Mouse (Mus musculus) NIH3T3 (cell line): Measurements from ENCODE around the gene Ywhab.

Experiments
- DNase-seq: peaks from one replicate; pipeline ENCODE4 v3.0.0-alpha.2; 2012; ENCODE audit warnings: low read depth

Ywhab gene

GRCm38 (mm10) chr2:164009227-164009626 lies 14.5 kb downstream of the Ywhab start:
- DNase-seq, result peak; percentile 42

DNA sequence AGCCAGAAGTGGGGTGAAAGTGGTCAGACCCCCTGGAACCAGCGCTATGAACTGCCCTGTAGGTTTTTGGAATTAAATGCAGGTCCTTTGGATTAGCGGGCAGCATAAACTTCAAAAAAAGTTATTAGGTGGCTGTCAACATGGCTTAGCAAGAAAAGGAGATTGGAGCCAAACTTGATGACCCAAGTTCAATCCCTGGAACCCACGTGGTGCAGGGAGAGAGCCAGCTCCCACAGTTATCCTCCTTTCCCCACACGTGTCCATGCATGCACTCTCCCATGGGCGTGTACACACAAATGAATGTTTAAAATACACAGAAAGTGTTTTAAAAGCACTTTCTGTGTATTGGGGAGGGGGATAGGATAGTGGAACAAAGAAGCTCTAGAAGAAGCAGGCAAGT lies 15.7 kb downstream of the Ywhab start:
- no peak for DNase-seq

GRCm38 (mm10) chr2:164010944-164011343 lies 16.2 kb downstream of the Ywhab start:
- no peak for DNase-seq

DNA sequence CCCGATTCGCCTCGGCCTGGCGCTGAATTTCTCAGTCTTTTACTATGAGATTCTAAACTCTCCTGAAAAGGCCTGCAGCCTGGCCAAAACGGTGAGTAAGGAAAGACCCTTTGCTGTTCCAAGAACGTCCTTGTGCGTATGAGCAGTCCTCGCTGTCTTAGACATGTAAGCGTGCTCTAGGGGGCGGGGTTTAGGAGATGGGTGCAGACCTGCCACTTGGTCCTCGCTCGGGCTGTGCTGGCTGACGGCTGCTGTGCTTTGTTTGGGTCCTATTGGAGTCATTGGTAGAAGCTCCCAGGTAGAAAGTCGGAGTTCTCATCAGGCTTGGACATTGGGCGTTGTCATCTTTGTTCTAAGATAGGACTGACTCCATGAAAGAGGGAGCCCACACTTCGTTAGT lies 20.5 kb downstream of the Ywhab start:
- no peak for DNase-seq

DNA sequence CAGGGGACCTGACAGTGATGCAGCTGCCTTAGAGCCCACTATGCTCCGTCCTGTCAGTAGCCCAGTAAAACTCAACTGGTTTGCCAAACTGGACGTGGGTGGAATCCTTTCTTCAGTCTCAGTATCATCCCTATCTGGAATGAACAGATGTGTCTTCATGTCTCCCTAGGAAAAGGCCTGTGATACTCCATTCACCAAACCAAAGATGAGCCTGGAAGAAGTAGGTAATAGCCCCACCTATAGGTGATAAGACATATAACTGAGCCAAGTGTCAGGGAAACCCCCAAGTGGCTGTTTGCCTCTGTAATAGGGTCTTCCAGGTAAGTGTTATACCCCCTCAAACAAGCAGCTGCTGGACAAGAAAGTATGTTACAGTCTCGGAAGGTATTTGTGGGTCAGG lies 24.1 kb downstream of the Ywhab start:
- no peak for DNase-seq

DNA sequence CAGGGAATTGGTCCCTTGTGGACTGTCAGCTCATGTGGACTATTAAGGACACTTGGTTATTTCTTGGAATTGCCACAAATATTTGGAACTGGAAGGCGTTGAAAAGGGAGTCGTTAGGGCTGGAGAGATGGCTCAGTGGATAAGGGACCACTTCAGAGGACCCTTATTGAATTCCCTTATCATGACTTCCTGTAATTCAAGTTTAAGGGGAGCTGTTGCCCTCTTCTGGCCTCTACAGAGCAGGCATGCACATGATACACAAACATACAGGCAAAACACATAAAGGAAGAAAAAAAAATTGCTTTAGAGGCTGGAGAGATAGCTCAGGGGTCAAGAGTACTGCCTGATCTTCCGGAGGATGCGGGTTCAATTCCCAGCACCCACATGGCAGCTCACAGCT lies 25.2 kb downstream of the Ywhab start:
- no peak for DNase-seq

DNA sequence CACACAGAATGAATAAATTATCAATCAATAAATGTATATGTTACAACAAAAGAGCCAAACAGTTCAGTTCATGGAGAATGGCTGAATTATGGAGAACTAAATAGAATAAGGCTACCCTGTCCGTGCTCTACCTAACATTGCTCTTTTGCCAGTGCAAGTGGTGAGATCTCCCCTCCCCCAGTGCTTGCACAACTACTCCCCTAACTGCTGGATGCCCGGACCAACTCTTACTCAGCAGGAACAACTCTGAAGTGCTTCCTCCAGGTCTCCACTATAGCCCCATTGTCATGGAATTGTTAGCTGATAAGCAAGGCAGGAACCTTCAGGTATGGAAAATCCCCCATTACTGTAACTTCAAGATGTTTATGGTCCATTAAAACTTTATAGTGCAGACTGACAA lies 27.3 kb downstream of the Ywhab start:
- no peak for DNase-seq

- DNase-seq, result no peak
Measured at GRCm38 (mm10) chr2:164025150-164025549, 30.4 kb downstream of the Ywhab start, which contains the start of gene Pabpc1l. TSS of gene Pabpc1l (plus strand) at chr2:164025450.

DNA sequence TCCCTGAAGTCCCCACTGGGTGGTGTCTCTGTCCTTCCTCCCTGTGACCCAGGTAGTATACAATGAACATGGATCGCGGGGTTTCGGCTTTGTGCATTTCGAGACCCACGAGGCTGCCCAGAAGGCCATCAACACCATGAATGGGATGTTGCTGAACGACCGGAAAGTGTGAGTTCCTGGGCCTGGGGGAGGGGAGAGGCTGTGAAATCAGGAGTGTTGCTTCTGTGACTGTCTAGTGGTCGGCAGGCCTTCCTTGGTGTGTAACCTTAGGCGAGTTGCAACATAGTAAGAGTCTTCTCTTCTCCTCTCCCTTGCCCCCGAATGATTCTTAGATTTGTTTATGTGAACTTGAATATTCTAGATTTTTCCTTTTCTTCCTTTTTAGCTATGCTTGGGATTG lies 36.4 kb downstream of the Ywhab start:
- no peak for DNase-seq

GRCm38 (mm10) chr2:164032973-164033372 lies 38.2 kb downstream of the Ywhab start:
- no peak for DNase-seq

- DNase-seq, result no peak
Measured at GRCm38 (mm10) chr2:164036520-164037019, 41.8 kb downstream of the Ywhab start.

DNA sequence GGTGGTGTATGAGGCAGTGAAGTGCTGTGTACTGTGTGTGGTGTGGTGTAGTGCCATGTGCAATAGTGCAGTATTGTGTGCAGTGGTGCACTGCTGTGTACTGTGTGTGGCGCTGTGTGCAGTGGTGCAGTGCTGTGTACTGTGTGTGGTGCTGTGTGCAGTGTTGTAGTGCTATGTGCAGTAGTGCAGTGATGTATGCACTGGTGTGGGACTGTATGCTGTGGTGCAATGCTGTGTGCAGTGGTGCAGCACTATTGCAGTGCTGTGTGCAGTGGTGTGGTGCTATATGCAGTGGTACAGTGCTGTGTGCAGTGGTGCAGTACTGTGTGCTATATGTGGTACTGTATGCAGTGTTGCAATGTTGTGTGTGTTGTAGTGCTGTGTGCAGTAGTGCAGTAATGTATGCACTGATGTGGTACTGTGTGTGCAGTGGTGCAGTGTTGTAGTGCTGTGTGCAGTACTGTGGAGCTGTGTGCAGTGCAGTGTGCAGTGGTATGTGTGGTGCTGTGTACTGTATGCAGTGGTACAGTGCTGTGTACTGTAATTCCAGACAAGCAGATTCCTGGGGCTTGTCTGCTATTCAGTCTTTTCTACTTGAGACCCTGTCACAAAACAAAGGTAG lies 43.8 kb downstream of the Ywhab start:
- DNase-seq, result no peak

- DNase-seq, result no peak
Measured at GRCm38 (mm10) chr2:164040949-164041348, 46.2 kb downstream of the Ywhab start.

GRCm38 (mm10) chr2:164041523-164041922 lies 46.8 kb downstream of the Ywhab start:
- DNase-seq, result no peak

DNA sequence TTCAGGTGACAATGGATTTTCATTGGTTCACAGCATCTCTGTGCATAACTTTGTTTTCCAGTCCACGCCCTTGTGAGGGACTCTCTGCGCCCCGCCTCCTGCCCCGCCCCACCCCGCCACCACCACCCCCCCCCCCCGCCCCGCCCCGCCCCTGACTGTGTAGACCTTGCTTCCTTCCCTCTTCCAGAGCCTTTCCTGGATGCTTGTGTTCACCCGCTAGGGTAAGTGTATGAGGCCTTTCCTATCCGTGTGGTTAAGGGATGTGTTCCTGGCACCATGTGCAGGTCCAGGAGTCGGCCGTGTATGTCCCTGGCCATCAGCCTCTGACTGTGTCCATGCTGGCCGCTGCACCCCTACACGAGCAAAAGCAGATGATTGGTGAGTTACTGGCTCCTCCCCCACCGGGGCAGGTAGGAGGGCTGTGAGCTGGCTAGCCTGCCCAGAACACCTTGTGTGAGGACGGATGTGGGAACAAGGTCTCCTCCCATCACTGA lies 52.5 kb downstream of the Ywhab start:
- DNase-seq, result no peak

DNA sequence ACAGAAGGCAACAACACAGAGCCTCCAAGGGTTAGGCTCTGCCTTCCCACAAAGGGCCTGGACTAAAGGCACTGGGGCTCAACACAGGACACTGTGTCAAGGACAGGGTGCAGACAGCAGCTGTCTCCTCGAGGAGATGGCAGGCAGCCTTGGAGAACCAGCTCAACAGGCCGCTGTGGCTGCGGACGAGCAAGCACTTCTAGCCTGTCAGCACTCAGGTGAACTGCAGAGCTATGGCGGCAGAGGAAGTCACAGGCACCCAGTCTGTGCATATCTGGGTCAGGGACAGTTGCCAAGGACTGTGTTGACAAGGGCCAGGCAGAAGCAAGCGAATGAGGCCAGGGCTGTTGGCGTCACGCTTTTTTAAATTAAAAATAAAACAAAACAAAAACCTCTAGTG lies 59.0 kb downstream of the Ywhab start:
- no peak for DNase-seq

DNA sequence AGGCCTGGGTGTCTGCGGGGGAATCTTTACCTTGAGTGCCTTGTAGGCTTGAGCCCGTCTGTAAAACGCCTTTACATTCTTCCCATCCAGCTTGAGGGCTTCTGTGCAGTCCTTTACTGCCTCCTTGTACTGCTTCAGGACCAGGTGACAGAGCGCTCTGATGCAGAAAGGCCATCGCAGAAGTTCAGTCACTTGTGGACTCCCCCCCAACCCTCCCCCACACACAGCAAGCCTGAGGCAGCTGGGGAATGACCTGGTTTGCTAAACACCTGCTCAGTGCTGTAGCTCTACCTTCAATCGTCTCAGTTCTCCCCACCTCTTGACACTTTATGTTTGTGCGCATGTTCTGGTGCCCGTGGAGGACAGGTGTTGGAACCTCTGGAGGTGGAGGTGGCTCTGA lies 59.9 kb downstream of the Ywhab start:
- no peak for DNase-seq

- no peak for DNase-seq
Measured at GRCm38 (mm10) chr2:164059634-164060235, 65.0 kb downstream of the Ywhab start.
